Mouse (Mus musculus): ENCODE measurements around the gene Prr22. TPM values are rescaled to one million over a fixed set of nuclear protein-coding genes. Genes with fewer than 3 reads are reported as not detected.

The Prr22 gene
- total and polyA plus RNA-seq, 3 experiments, result 0.15 to 1.3 (median 0.93) TPM

GRCm38 (mm10) chr17:56729151-56729550 lies 40.9 kb upstream of the Prr22 start:
- Histone ChIP-seq H3K9me3 (replicated peaks; ENCODE audit: low read length) (no peaks in the 10 kb centered on the region), H3K36me3 (replicated peaks in 1 of 2; ENCODE audit: control insufficient read depth in 1 of 2, insufficient read depth in 1 of 2, low read length in 1 of 2) (peaks cover 0 to 6% of the 10 kb centered on the region in 2 experiments), H3K27me3 (replicated peaks) (peaks cover 46% of the 10 kb centered on the region), H3K9ac (ENCODE audit: insufficient read depth, low read depth) (no peak overlapping the region), H3K4me1 (ENCODE audit: control insufficient read depth in 1 of 2, insufficient read depth in 2 of 2) (peaks cover 6 to 24% of the 10 kb centered on the region in 2 experiments), H3K4me3 (replicated peaks in 1 of 3; ENCODE audit: low read depth in 2 of 3, low read length in 2 of 3, poor library complexity in 1 of 3) (no peak overlapping the region), H3K4me2 (ENCODE audit: insufficient read depth, low read depth, poor library complexity, severe bottlenecking) (no peak overlapping the region), H3K27ac (ENCODE audit: insufficient read depth, low read depth) (no peak overlapping the region), H3K79me2 (replicated peaks; ENCODE audit: control insufficient read depth, extremely low read depth, insufficient read depth, poor library complexity, severe bottlenecking) (no peaks in the 10 kb centered on the region)
- dilution Hi-C loops (cut with MboI; ENCODE audit: extremely low pct_ligation_motif_present, extremely low pct_unique_long_range_greater_than_20kb, low sequenced_read_pairs) (no loop called here), in situ Hi-C loops (cut with MboI; ENCODE audit: low pct_ligation_motif_present, low pct_unique_long_range_greater_than_20kb, low sequenced_read_pairs) (no loop called here)
- no peak for TF ChIP-seq USF2 (conservative IDR thresholded peaks at IDR 0.05; ENCODE audit: low read depth, low read length)
- no peak for TF ChIP-seq USF1 (IDR thresholded peaks at IDR 0.05; ENCODE audit: low read depth, low read length)
- TF ChIP-seq ZMIZ1 (IDR thresholded peaks at IDR 0.05; ENCODE audit: low read depth, low read length), result no peak
- no peak for TF ChIP-seq EP300 (IDR thresholded peaks at IDR 0.05; ENCODE audit: low read length)
- TF ChIP-seq MAX (IDR thresholded peaks at IDR 0.05; ENCODE audit: low read length), result no peak
- no peak for TF ChIP-seq RCOR1 (conservative IDR thresholded peaks at IDR 0.05; ENCODE audit: low read depth, low read length)
- no peak for TF ChIP-seq NRF1 (IDR thresholded peaks at IDR 0.05; ENCODE audit: low read depth, low read length)
- no peak for TF ChIP-seq E2F4 (IDR thresholded peaks at IDR 0.05; ENCODE audit: insufficient replicate concordance, low read depth, low read length)
- no peak for TF ChIP-seq MXI1 (IDR thresholded peaks at IDR 0.05; ENCODE audit: low read depth, low read length)
- TF ChIP-seq SMC3 (IDR thresholded peaks at IDR 0.05; ENCODE audit: low read depth, low read length), result no peak
- TF ChIP-seq ZNF384 (IDR thresholded peaks at IDR 0.05; ENCODE audit: low read depth, low read length), result no peak
- DNase-seq (ENCODE audit: extremely low read depth), result no peak

GRCm38 (mm10) chr17:56729656-56730055 lies 40.4 kb upstream of the Prr22 start:
- in situ Hi-C loops (cut with MboI; ENCODE audit: low pct_ligation_motif_present, low pct_unique_long_range_greater_than_20kb, low sequenced_read_pairs) (no loop called here), dilution Hi-C loops (cut with MboI; ENCODE audit: extremely low pct_ligation_motif_present, extremely low pct_unique_long_range_greater_than_20kb, low sequenced_read_pairs) (no loop called here)
- no peaks in the 10 kb centered on the region for H3K79me2 ChIP-seq (replicated peaks; ENCODE audit: control insufficient read depth, extremely low read depth, insufficient read depth, poor library complexity, severe bottlenecking)
- no peak overlapping the region for H3K4me2 ChIP-seq (ENCODE audit: insufficient read depth, low read depth, poor library complexity, severe bottlenecking)
- no peak overlapping the region for H3K4me3 ChIP-seq (replicated peaks in 1 of 3; ENCODE audit: low read depth in 2 of 3, low read length in 2 of 3, poor library complexity in 1 of 3)
- H3K9me3 ChIP-seq (replicated peaks; ENCODE audit: low read length), result no peaks in the 10 kb centered on the region
- H3K9ac ChIP-seq (ENCODE audit: insufficient read depth, low read depth), result no peak overlapping the region
- H3K27ac ChIP-seq (ENCODE audit: insufficient read depth, low read depth), result no peak overlapping the region
- H3K36me3 ChIP-seq (replicated peaks in 1 of 2; ENCODE audit: control insufficient read depth in 1 of 2, insufficient read depth in 1 of 2, low read length in 1 of 2), result peaks cover 0 to under 1% of the 10 kb centered on the region in 2 experiments
- no peak for DNase-seq (ENCODE audit: extremely low read depth)
- peaks cover 51% of the 10 kb centered on the region for H3K27me3 ChIP-seq (replicated peaks)
- no peak for TF ChIP-seq EP300 (IDR thresholded peaks at IDR 0.05; ENCODE audit: low read length)
- H3K4me1 ChIP-seq (ENCODE audit: control insufficient read depth in 1 of 2, insufficient read depth in 2 of 2), result peaks cover 6 to 24% of the 10 kb centered on the region in 2 experiments

- no peak overlapping the region for H3K4me2 ChIP-seq (ENCODE audit: insufficient read depth, low read depth, poor library complexity, severe bottlenecking)
- no peaks in the 10 kb centered on the region for H3K4me1 ChIP-seq (ENCODE audit: control insufficient read depth in 1 of 2, insufficient read depth in 2 of 2)
- H3K27me3 ChIP-seq (replicated peaks), result peaks cover 87% of the 10 kb centered on the region
- H3K9ac ChIP-seq (ENCODE audit: insufficient read depth, low read depth), result no peak overlapping the region
- in situ Hi-C loops (cut with MboI; ENCODE audit: low pct_ligation_motif_present, low pct_unique_long_range_greater_than_20kb, low sequenced_read_pairs) (no loop called here), dilution Hi-C loops (cut with MboI; ENCODE audit: extremely low pct_ligation_motif_present, extremely low pct_unique_long_range_greater_than_20kb, low sequenced_read_pairs) (no loop called here)
- no peak for DNase-seq (ENCODE audit: extremely low read depth)
- no peak overlapping the region for H3K27ac ChIP-seq (ENCODE audit: insufficient read depth, low read depth)
- H3K4me3 ChIP-seq (replicated peaks in 1 of 3; ENCODE audit: low read depth in 2 of 3, low read length in 2 of 3, poor library complexity in 1 of 3), result no peak overlapping the region
- peak; percentile 13; the same call in 1 of the 2 replicates for TF ChIP-seq RAD21 (IDR thresholded peaks at IDR 0.05; ENCODE audit: low read depth, low read length)
- TF ChIP-seq SIN3A (IDR thresholded peaks at IDR 0.05; ENCODE audit: low read length), result no peak
- TF ChIP-seq CTCF (conservative IDR thresholded peaks at IDR 0.05 in 1 of 2, IDR thresholded peaks at IDR 0.05 in 1 of 2; ENCODE audit: low read depth in 2 of 2, low read length in 2 of 2), result peak in 1 of 2 experiments; percentile 59; a peak in 3 of 4 replicates
- no peaks in the 10 kb centered on the region for H3K79me2 ChIP-seq (replicated peaks; ENCODE audit: control insufficient read depth, extremely low read depth, insufficient read depth, poor library complexity, severe bottlenecking)
- H3K9me3 ChIP-seq (replicated peaks; ENCODE audit: low read length), result peaks cover 4% of the 10 kb centered on the region
- no peaks in the 10 kb centered on the region for H3K36me3 ChIP-seq (replicated peaks in 1 of 2; ENCODE audit: control insufficient read depth in 1 of 2, insufficient read depth in 1 of 2, low read length in 1 of 2)
Observed at GRCm38 (mm10) chr17:56736534-56736933, 33.5 kb upstream of the Prr22 start.
